Mouse (Mus musculus) bone marrow macrophage, adult 2 months (primary cell): Measurements from ENCODE around the gene Trmt44.

Source experiments
- CTCF ChIP-seq: IDR thresholded peaks from 2 replicates; pipeline ENCODE4 v1.5.1; 2012; ENCODE audit warnings: low read depth, mild to moderate bottlenecking, low read length, moderate library complexity
- POLR2A ChIP-seq: IDR thresholded peaks from 2 replicates; pipeline ENCODE4 v1.6.1; 2012; ENCODE audit warnings: mild to moderate bottlenecking, low read depth, low read length, borderline replicate concordance

DNA sequence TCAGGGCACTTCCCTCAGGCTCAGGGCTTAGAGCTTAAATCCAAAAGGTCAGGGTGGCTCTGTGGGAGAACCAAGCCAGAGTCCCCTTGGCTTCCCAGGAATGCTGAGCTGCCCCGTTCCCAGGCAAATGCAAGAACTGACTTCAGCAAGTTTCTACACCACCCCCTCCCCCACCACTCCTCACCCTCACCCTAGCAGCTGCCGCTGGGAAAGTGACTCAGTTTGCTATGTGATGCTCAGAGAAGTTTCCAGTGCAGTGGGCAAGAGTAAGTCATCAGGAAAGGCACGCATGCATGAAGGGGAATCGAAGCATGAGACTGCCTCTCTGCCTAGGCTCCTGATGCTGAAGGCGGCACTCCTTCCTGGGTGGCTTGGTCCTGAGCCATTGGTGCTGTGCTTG lies 42.1 kb upstream of the Trmt44 start:
- TF ChIP-seq CTCF (no peak), POLR2A (no peak)
